Mouse (Mus musculus) liver, embryonic 11.5 days (tissue): ENCODE data around the gene Prelp. TPM values are rescaled to one million over a fixed set of nuclear protein-coding genes. Genes with fewer than 3 reads are reported as not detected.

ENCODE experiments used
- ATAC-seq: fragments of 200-750 bp; cut with Nextera tagmentation; replicated peaks from 2 replicates; pipeline ENCODE4 v1.8.0; 2017; ENCODE audit warnings: moderate number of reproducible peaks, mild to moderate bottlenecking, moderate TSS enrichment, moderate library complexity; ENCODE audit not compliant: low FRiP score
- DNase-seq: peaks from one replicate; pipeline ENCODE4 v3.0.0-alpha.2; 2017; ENCODE audit warnings: low spot score
- H3K27ac ChIP-seq: fragments of 300-500 bp; sonication (generic); 2 replicates; pipeline ENCODE4 v1.5.1; 2014; ENCODE audit warnings: mild to moderate bottlenecking, low read depth, low read length, control low read depth
- H3K27me3 ChIP-seq: fragments of 300-500 bp; sonication (generic); replicated peaks from 2 replicates; pipeline ENCODE4 v1.6.1; 2014; ENCODE audit warnings: low read length, mixed read lengths; ENCODE audit not compliant: control insufficient read depth, insufficient read depth
- H3K36me3 ChIP-seq: fragments of 300-500 bp; sonication (generic); 2 replicates; pipeline ENCODE4 v1.6.1; 2014; ENCODE audit warnings: mild to moderate bottlenecking, low read length, moderate library complexity, mixed read lengths; ENCODE audit not compliant: control insufficient read depth, insufficient read depth
- H3K4me1 ChIP-seq: fragments of 300-500 bp; sonication (generic); replicated peaks from 2 replicates; pipeline ENCODE4 v1.6.1; 2014; ENCODE audit warnings: low read length, mixed read lengths; ENCODE audit not compliant: control insufficient read depth, insufficient read depth
- H3K4me2 ChIP-seq: fragments of 300-500 bp; sonication (generic); 2 replicates; pipeline ENCODE4 v1.6.1; 2014; ENCODE audit warnings: mild to moderate bottlenecking, control low read depth, moderate library complexity
- H3K4me3 ChIP-seq: fragments of 300-500 bp; sonication (generic); 2 replicates; pipeline ENCODE4 v1.5.1; 2014; ENCODE audit warnings: low read depth, low read length, control low read depth
- H3K9ac ChIP-seq: fragments of 300-500 bp; sonication (generic); 2 replicates; pipeline ENCODE4 v1.6.1; 2014; ENCODE audit warnings: low read depth, low read length, control low read depth
- H3K9me3 ChIP-seq: fragments of 300-500 bp; sonication (generic); 2 replicates; pipeline ENCODE4 v1.6.1; 2016; ENCODE audit warnings: low read length, inconsistent platforms, mixed read lengths; ENCODE audit not compliant: control insufficient read depth
- WGBS: fragments of 180-500 bp; shearing (Covaris S2); extraction: QIAGEN DNeasy Blood & Tissue Kit; methylation state at CpG from one replicate; pipeline ENCODE4 v1.1.7; 2014; 5-methylcytosine and 5-hydroxymethylcytosine counted together
- polyA plus RNA-seq: library from polyadenylated mRNA; unstranded; fragments of >200 nt; fragmentation: Nextera tagmentation; extraction: Ambion mirVana; gene quantifications from 2 replicates; pipeline ENCODE4 v1.2.1, GENCODE M21; 2014

The Prelp gene
- polyA plus RNA-seq, 1 experiment from 2014 or later: 0.11 TPM

DNA sequence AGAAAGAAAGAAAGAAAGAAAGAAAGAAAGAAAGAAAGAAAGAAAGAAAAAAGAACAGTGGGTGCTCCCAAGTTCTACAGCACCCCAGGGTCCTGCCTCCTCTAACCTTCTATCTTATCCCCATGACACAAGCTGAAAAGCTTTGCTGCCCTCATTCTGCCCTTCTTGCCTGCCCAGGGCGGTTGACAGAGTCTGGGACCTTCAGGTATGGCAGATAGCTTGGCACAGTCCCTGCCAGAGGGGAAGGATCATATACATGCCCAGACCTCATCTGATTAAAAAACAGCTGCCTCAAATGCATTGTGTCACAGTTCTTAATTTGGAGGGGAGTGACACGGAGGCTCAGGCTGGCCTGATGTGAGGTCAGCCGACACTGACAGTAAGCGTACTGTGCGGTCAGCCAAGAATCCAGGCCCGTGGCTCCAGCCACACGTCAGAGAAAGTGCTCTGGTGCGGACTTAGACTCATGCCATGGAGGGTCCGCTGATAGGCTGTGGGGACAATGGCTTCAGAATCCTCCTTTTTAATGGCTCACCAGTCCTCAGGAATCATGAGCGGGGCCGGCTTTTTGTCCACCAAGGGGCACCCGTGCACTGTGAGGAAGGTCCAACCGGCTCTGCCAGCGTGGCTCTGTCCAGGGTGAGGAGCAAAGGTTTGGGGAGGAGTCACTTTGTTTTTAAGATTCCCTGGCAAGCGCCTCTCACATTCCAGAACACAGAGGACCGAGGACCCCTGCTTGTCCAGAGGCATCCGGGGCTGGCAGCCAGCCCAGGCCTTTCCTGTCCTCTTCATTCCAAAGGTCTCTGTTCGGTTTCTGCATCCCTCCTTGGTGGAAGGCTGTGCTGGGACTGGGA lies 40.3 kb upstream of the Prelp start:
- Histone ChIP-seq H3K27ac (no peak overlapping the region), H3K4me2 (no peak overlapping the region), H3K4me3 (no peak overlapping the region), H3K4me1 (peaks cover 10% of the 10 kb centered on the region), H3K9me3 (no peaks in the 10 kb centered on the region), H3K27me3 (0 out of 2 replicates have a peak, but pooled peaks cover 2% of the 10 kb centered on the region), H3K36me3 (no peaks in the 10 kb centered on the region), H3K9ac (no peak overlapping the region)
- 37% methylated on average over 18 of the region's 18 CpGs for WGBS
- DNase-seq: peak; percentile 66
- peak; percentile 27; the same call in 1 of the 2 replicates for ATAC-seq

DNA sequence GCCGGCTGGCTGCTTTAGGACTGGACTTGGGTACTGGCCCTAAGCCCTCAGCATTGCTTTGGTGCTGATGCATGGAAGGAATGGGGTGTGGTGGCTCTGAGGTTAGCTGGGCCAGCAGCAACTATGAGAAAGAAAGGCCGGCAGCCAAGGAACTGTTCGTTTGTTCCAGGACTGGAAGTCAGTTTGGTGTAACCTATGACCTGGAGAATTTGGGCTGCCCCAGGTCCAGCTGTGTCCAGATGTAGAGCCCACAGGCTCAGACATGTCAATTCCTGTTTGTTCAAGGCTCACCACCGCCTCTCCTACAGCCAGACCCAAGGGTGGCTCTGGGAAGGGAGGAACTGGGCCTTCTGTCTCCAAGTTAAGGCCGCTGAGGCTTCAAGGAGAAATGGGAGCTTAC lies 38.3 kb upstream of the Prelp start:
- no peak for DNase-seq
- Histone ChIP-seq H3K4me1 (peaks cover 8% of the 10 kb centered on the region), H3K9me3 (no peaks in the 10 kb centered on the region), H3K4me2 (no peak overlapping the region), H3K36me3 (no peaks in the 10 kb centered on the region), H3K4me3 (no peak overlapping the region), H3K27ac (no peak overlapping the region), H3K9ac (no peak overlapping the region), H3K27me3 (0 out of 2 replicates have a peak, but pooled peaks cover 2% of the 10 kb centered on the region)
- ATAC-seq: no peak
- 80% methylated on average over 5 of the region's 5 CpGs for WGBS

DNA sequence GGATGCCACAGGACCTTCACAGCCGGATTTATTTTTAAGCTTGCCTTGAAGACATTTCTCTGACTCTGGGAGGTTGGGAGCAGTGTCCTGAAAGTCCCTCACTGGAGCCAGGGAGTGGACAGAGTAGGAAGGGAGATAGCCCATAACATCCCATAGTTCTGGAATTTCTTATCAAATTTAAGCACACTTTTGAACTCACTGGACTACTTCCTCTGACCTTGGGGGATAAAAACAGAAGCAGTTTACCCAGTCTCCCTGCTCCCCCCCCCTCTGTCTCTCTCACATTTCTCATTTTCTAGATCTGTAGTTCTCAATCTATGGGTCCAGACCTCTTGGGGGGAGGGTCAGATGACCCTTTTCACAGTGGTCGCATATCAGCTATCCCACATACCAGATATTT lies 32.8 kb upstream of the Prelp start:
- H3K9ac ChIP-seq: no peak overlapping the region
- peaks cover 40% of the 10 kb centered on the region for H3K4me1 ChIP-seq
- no peaks in the 10 kb centered on the region for H3K36me3 ChIP-seq
- peak overlapping the region; percentile 74 for H3K27ac ChIP-seq
- no peak for DNase-seq
- H3K9me3 ChIP-seq: no peaks in the 10 kb centered on the region
- 29% methylated on average over 2 of the region's 2 CpGs for WGBS
- no peaks in the 10 kb centered on the region for H3K27me3 ChIP-seq
- H3K4me3 ChIP-seq: no peak overlapping the region
- no peak for ATAC-seq
- H3K4me2 ChIP-seq: no peak overlapping the region

DNA sequence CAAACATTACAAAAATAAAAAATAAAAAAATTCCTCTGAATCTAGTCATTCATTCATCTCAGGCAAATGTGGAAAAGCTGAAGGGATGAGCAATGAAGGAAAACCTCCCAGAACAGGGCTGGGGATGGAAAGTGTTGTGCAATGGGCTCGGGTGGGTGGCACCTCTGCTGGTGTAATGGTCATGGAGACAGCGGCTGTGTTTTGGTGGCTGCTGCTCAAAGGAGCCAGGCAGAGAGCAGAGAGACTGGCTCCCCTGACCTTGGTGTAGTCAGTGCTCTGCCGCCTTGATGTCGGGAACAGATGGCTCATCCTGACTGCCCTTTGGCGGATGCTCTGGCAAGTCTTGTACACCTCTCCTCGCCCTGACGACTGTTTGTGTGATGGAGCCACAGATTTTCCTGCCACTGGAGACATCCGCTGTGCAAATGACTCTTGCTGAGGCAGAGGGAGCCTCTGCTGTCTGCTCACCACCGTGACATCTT lies 32.1 kb upstream of the Prelp start:
- no peaks in the 10 kb centered on the region for H3K27me3 ChIP-seq
- no peaks in the 10 kb centered on the region for H3K36me3 ChIP-seq
- 55% methylated on average over 9 of the region's 9 CpGs for WGBS
- H3K4me1 ChIP-seq: peaks cover 40% of the 10 kb centered on the region
- no peak overlapping the region for H3K4me3 ChIP-seq
- no peak overlapping the region for H3K4me2 ChIP-seq
- DNase-seq (no peak), ATAC-seq (no peak)
- no peaks in the 10 kb centered on the region for H3K9me3 ChIP-seq
- H3K9ac ChIP-seq: no peak overlapping the region
- peak overlapping the region; percentile 74; the same call in 1 of the 2 replicates for H3K27ac ChIP-seq

DNA sequence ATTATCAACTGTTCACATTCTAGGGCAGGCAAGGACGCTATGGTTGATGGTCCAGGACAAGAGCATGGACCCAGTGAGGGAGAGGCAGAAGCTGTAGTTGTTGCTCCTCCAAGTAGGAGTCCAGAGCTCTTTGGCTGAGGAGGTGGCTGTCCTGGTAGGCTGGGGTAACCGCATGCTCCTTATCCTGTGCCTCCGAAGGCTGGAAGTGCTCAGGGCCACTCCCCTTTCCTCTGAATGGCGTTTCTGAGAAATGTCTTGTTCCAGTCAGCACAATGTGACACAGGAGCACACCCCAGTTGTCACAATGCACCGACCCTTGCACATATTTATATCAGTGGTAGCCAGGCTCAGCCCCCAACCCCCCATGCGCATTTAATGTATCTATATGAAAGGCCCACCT lies 30.4 kb upstream of the Prelp start:
- H3K9ac ChIP-seq: peak overlapping the region; percentile 49; the same call in 1 of the 2 replicates
- no peak overlapping the region for H3K4me3 ChIP-seq
- H3K36me3 ChIP-seq: no peaks in the 10 kb centered on the region
- H3K27me3 ChIP-seq: no peaks in the 10 kb centered on the region
- H3K4me1 ChIP-seq: peaks cover 40% of the 10 kb centered on the region
- peak overlapping the region; percentile 39 for H3K4me2 ChIP-seq
- WGBS: 27% methylated on average over 6 of the region's 6 CpGs
- ATAC-seq: peak; percentile 95
- peak overlapping the region; percentile 90 for H3K27ac ChIP-seq
- H3K9me3 ChIP-seq: no peaks in the 10 kb centered on the region
- DNase-seq: no peak

DNA sequence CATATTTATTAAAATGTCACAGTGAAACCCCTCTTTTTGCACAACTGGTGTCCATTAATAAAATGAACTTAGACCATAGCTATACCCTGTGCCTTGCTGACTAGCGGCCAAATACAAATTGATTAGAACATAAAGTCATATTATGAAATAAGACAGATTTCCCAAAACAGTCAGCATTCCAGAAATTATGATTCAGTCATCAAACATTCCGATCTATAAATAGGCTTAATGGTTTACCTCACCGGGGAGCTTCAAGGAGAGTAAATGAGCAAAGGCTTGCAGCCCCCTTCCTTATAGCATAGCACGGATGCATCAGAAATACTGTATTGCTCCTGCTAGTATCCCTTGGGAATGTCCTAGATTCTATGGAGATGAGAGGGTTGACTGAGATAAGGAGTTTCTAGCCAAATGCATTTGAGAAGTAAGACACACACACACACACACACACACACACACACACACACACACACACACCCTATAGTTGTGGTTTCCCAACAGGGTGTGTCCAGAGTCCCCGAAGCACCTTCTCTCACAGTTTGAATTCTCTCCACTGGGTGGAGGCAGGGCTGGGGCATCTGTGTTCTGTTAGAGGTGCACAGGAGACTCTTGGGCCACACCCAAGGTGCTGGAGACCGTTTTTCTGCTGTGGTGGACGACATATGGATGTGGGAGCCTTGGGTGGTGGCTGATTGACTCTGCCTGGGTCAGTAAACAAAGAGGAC lies 29.0 kb upstream of the Prelp start:
- Histone ChIP-seq H3K9ac (peak overlapping the region; percentile 22; the same call in 1 of the 2 replicates), H3K27me3 (no peaks in the 10 kb centered on the region), H3K36me3 (no peaks in the 10 kb centered on the region), H3K4me1 (peaks cover 40% of the 10 kb centered on the region), H3K27ac (peak overlapping the region; percentile 90), H3K4me3 (no peak overlapping the region), H3K4me2 (peak overlapping the region; percentile 30), H3K9me3 (no peaks in the 10 kb centered on the region)
- 55% methylated on average over 7 of the region's 7 CpGs for WGBS
- ATAC-seq: peak; percentile 82
- DNase-seq: peak; percentile 53

DNA sequence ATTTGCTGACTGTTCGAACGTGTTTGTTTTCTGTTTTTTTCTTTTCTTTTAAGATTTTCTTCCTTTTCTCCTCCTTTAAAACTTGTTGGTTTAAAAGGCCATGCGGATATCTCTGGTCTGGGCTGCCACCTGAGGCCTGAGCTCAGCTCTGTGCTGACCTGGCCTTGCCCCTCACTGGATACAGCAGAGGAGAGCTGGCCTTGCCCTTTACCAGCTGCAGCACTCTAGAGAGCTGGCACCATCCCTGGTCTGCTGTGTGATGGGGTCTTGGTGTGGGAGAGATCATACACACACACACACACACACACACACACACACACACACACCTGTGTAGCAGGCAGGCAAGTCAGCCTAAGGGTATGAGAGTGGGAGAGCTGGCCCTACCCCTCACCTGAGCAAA lies 23.9 kb upstream of the Prelp start:
- Histone ChIP-seq H3K4me3 (no peak overlapping the region), H3K4me1 (peaks cover 8% of the 10 kb centered on the region; the same call in 1 of the 2 replicates), H3K36me3 (no peaks in the 10 kb centered on the region), H3K27ac (no peak overlapping the region), H3K9ac (no peak overlapping the region), H3K9me3 (no peaks in the 10 kb centered on the region), H3K27me3 (no peaks in the 10 kb centered on the region), H3K4me2 (no peak overlapping the region)
- no peak for ATAC-seq
- DNase-seq: no peak
- 86% methylated on average over 3 of the region's 3 CpGs for WGBS

DNA sequence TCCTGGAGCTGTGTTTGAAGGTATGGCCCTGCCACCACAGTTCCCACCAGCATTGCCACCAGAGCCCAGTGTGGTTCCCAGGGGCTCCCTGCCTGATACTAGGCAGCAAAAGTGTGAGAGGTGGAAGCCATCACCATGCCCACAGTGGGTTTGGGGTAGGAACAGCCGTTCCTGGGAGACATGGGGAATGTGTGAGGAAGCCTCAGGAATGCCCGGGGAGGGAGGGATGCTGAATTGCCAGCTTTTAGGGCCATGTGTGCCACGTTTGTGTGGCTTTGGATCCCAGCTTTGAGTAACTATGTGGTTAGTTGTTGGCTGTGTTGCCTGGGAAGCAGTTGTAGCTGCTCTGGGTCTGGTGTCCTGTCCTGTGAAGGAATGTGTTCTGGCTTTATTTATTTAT lies 20.7 kb upstream of the Prelp start:
- WGBS: 74% methylated on average over 3 of the region's 3 CpGs
- H3K27ac ChIP-seq: no peak overlapping the region
- H3K36me3 ChIP-seq: no peaks in the 10 kb centered on the region
- H3K9ac ChIP-seq: no peak overlapping the region
- no peaks in the 10 kb centered on the region for H3K9me3 ChIP-seq
- ATAC-seq (no peak), DNase-seq (no peak)
- H3K4me2 ChIP-seq: no peak overlapping the region
- H3K4me3 ChIP-seq: no peak overlapping the region
- H3K27me3 ChIP-seq: no peaks in the 10 kb centered on the region
- peaks cover 5% of the 10 kb centered on the region; the same call in 1 of the 2 replicates for H3K4me1 ChIP-seq
